Mouse (Mus musculus) myocyte (in vitro differentiated cells): ENCODE measurements around the gene Ttll6.

Experiments
- CEBPB ChIP-seq: IDR thresholded peaks from 2 replicates; pipeline ENCODE4 v1.6.1; 2011; ENCODE audit warnings: mild to moderate bottlenecking, moderate library complexity; ENCODE audit not compliant: poor library complexity, insufficient read depth, severe bottlenecking
- E2F4 ChIP-seq: IDR thresholded peaks from one replicate; pipeline ENCODE4 v1.6.1; 2011; ENCODE audit warnings: mild to moderate bottlenecking, control low read depth, moderate library complexity; ENCODE audit not compliant: insufficient read depth
- MAX ChIP-seq: IDR thresholded peaks from one replicate; pipeline ENCODE4 v1.6.1; 2011; ENCODE audit warnings: low read depth, mild to moderate bottlenecking, control low read depth
- MYOD1 ChIP-seq, 3 experiments: IDR thresholded peaks; one replicate each; pipeline ENCODE4 v1.6.1; 2011; ENCODE audit warnings: control low read depth in 2 of 3, low read depth in 2 of 3, mild to moderate bottlenecking in 2 of 3, moderate library complexity in 1 of 3; ENCODE audit not compliant: insufficient read length in 2 of 3, control insufficient read depth in 1 of 3
- MYOG ChIP-seq, 3 experiments: IDR thresholded peaks; one replicate each; pipeline ENCODE4 v1.6.1; 2011; ENCODE audit warnings: control low read depth in 2 of 3, low read depth in 2 of 3, mild to moderate bottlenecking in 2 of 3; ENCODE audit not compliant: insufficient read length in 2 of 3, control insufficient read depth in 1 of 3, insufficient read depth in 1 of 3
- POLR2A ChIP-seq: IDR thresholded peaks from one replicate; pipeline ENCODE4 v1.6.1; 2011; ENCODE audit warnings: low read depth, mild to moderate bottlenecking, control low read depth, moderate library complexity; ENCODE audit not compliant: insufficient read length
- POLR2AphosphoS2 ChIP-seq: IDR thresholded peaks from one replicate; pipeline ENCODE4 v1.6.1; 2011; ENCODE audit warnings: low read depth, control low read depth; ENCODE audit not compliant: insufficient read length
- REST ChIP-seq: IDR thresholded peaks from one replicate; pipeline ENCODE4 v1.6.1; 2011; ENCODE audit warnings: mild to moderate bottlenecking, control low read depth, moderate library complexity; ENCODE audit not compliant: insufficient read depth, insufficient read length
- TCF12 ChIP-seq: IDR thresholded peaks from one replicate; pipeline ENCODE4 v1.6.1; 2011; ENCODE audit warnings: mild to moderate bottlenecking, control low read depth; ENCODE audit not compliant: poor library complexity, insufficient read depth, severe bottlenecking
- USF1 ChIP-seq: IDR thresholded peaks from one replicate; pipeline ENCODE4 v1.6.1; 2011; ENCODE audit warnings: low read depth, mild to moderate bottlenecking, control low read depth, moderate library complexity

DNA sequence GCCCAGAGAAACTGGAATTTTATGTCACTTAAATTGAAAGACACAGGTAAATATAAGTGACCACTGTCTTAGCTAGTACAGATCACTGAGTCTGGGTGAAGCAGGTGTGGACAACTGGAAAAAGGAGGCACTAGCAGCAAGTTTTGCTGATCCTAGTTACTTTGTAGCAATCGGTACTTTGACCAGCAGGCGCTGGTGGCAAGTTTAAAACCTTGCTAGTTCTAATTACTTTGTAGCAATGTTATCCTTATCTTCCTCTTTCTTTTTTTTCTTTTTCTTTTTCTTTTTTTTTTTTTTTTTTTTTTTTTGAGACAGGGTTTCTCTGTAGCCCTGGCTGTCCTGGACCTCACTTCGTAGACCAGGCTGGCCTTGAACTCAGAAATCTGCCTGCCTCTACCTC, 17.5 kb upstream of the Ttll6 start:
- TF ChIP-seq CEBPB (no peak), POLR2AphosphoS2 (no peak), POLR2A (no peak), USF1 (no peak), MAX (no peak), MYOG (IDR thresholded peaks at IDR 0.05; ENCODE audit: control insufficient read depth in 1 of 3, insufficient read depth in 1 of 3, insufficient read length in 2 of 3, low read depth in 2 of 3) (no peak), TCF12 (no peak), MYOD1 (IDR thresholded peaks at IDR 0.05; ENCODE audit: control insufficient read depth in 1 of 3, insufficient read length in 2 of 3, low read depth in 2 of 3) (no peak), E2F4 (no peak), REST (no peak)
